Mouse (Mus musculus): ENCODE results near the gene Foxg1.

Gene Foxg1

GRCm38 (mm10) chr12:49417963-49418362 is 35.5 kb downstream of the Foxg1 start:
- no peak for DNase-seq (ENCODE audit: low read depth)
